Mouse (Mus musculus): ENCODE data around the gene Ppp1r12b. TPM values are rescaled to one million over a fixed set of nuclear protein-coding genes. Genes with fewer than 3 reads are reported as not detected.

Ppp1r12b gene
- total RNA-seq (2021) = 100 to 1,000 TPM; 147 to 165 TPM

- intact Hi-C loops (cut with DNase I) = loop anchor here (2.0 to 10.0 kb wide), 3 partner anchors 47 to 321 kb away; no protein-coding TSS in a partner anchor
- DNase-seq (ENCODE audit: low spot score) = peak; percentile 92
These were observed at the start of gene Ppp1r12b for GRCm38 (mm10) chr1:134955637-134956176. TSS of gene Ppp1r12b (minus strand) at chr1:134955942.

GRCm38 (mm10) chr1:135003346-135003745 is 47.6 kb upstream of the Ppp1r12b start:
- DNase-seq (ENCODE audit: low spot score) = no peak
- intact Hi-C loops (cut with DNase I) = no loop called here

- intact Hi-C loops (cut with DNase I) = no loop called here
- DNase-seq (ENCODE audit: low spot score) = no peak
These were observed 44.8 kb upstream of the Ppp1r12b start for GRCm38 (mm10) chr1:135000527-135000926.

GRCm38 (mm10) chr1:134998231-134998630 is 42.5 kb upstream of the Ppp1r12b start:
- DNase-seq (ENCODE audit: low spot score) = no peak
- intact Hi-C loops (cut with DNase I) = no loop called here

GRCm38 (mm10) chr1:134997568-134997967 is 41.8 kb upstream of the Ppp1r12b start:
- intact Hi-C loops (cut with DNase I) = no loop called here
- no peak for DNase-seq (ENCODE audit: low spot score)

- no peak for DNase-seq (ENCODE audit: low spot score)
- intact Hi-C loops (cut with DNase I) = no loop called here
These were observed 40.7 kb upstream of the Ppp1r12b start for GRCm38 (mm10) chr1:134996471-134996870.

GRCm38 (mm10) chr1:134995954-134996353 is 40.2 kb upstream of the Ppp1r12b start:
- intact Hi-C loops (cut with DNase I) = no loop called here

GRCm38 (mm10) chr1:134995437-134995836 is 39.7 kb upstream of the Ppp1r12b start:
- no peak for DNase-seq (ENCODE audit: low spot score)
- intact Hi-C loops (cut with DNase I) = no loop called here

More at GRCm38 (mm10) chr1:134995954-134996353, 40.2 kb upstream of the Ppp1r12b start:
- no peak for DNase-seq (ENCODE audit: low spot score)

GRCm38 (mm10) chr1:134994739-134995138 is 39.0 kb upstream of the Ppp1r12b start:
- DNase-seq (ENCODE audit: low spot score) = no peak
- intact Hi-C loops (cut with DNase I) = no loop called here

GRCm38 (mm10) chr1:134992046-134992645 is 36.4 kb upstream of the Ppp1r12b start:
- intact Hi-C loops (cut with DNase I) = no loop called here
- DNase-seq (ENCODE audit: low spot score) = no peak

- intact Hi-C loops (cut with DNase I) = loop anchor here (1.0 to 10.0 kb wide), 2 partner anchors 117 to 375 kb away; no protein-coding TSS in a partner anchor
- peak; percentile 14 for DNase-seq (ENCODE audit: low spot score)
These were observed 33.6 kb upstream of the Ppp1r12b start for GRCm38 (mm10) chr1:134989372-134989771.

GRCm38 (mm10) chr1:134987962-134988341 is 32.2 kb upstream of the Ppp1r12b start:
- intact Hi-C loops (cut with DNase I) = loop anchor here (10.0 kb wide), 1 partner anchor 377 kb away; no protein-coding TSS in a partner anchor
- DNase-seq (ENCODE audit: low spot score) = no peak

GRCm38 (mm10) chr1:134987173-134987961 is 31.6 kb upstream of the Ppp1r12b start:
- intact Hi-C loops (cut with DNase I) = loop anchor here (10.0 kb wide), 1 partner anchor 377 kb away; no protein-coding TSS in a partner anchor
- DNase-seq (ENCODE audit: low spot score) = peak; percentile 14

- intact Hi-C loops (cut with DNase I) = loop anchor here (5.0 kb wide), 1 partner anchor 134 kb away; the partner anchor contains the start of gene Lgr6
- DNase-seq (ENCODE audit: low spot score) = no peak
These were observed 17.2 kb upstream of the Ppp1r12b start for GRCm38 (mm10) chr1:134972920-134973319.

GRCm38 (mm10) chr1:134965430-134965829 is 9.7 kb upstream of the Ppp1r12b start:
- intact Hi-C loops (cut with DNase I) = loop anchor here (10.0 kb wide), 1 partner anchor 241 kb away; no protein-coding TSS in a partner anchor
- DNase-seq (ENCODE audit: low spot score) = no peak

- no peak for DNase-seq (ENCODE audit: low spot score)
- intact Hi-C loops (cut with DNase I) = loop anchor here (10.0 kb wide), 1 partner anchor 238 kb away; no protein-coding TSS in a partner anchor
These were observed 7.1 kb upstream of the Ppp1r12b start for GRCm38 (mm10) chr1:134962821-134963220.

GRCm38 (mm10) chr1:134962053-134962803 is 6.5 kb upstream of the Ppp1r12b start, which contains the start of gene Ube2t:
TSS of gene Ube2t (plus strand) at chr1:134962565.
- DNase-seq (ENCODE audit: low spot score) = peak; percentile 90
- intact Hi-C loops (cut with DNase I) = loop anchor here (10.0 kb wide), 1 partner anchor 237 kb away; no protein-coding TSS in a partner anchor

- DNase-seq (ENCODE audit: low spot score) = no peak
- intact Hi-C loops (cut with DNase I) = loop anchor here (10.0 kb wide), 1 partner anchor 236 kb away; no protein-coding TSS in a partner anchor
These were observed 4.9 kb upstream of the Ppp1r12b start for GRCm38 (mm10) chr1:134960634-134961033.

- no peak for DNase-seq (ENCODE audit: low spot score)
- intact Hi-C loops (cut with DNase I) = loop anchor here (2.0 to 10.0 kb wide), 3 partner anchors 46 to 320 kb away; no protein-coding TSS in a partner anchor
These were observed 599 bp downstream of the Ppp1r12b start for GRCm38 (mm10) chr1:134955050-134955636.
